Mouse (Mus musculus) urinary bladder, postnatal 14 days (tissue): ENCODE measurements around the gene Pced1b.

Experiments
- DNase-seq: peaks from one replicate; pipeline ENCODE4 v3.0.0; 2021; ENCODE audit warnings: low spot score

Pced1b gene

DNA sequence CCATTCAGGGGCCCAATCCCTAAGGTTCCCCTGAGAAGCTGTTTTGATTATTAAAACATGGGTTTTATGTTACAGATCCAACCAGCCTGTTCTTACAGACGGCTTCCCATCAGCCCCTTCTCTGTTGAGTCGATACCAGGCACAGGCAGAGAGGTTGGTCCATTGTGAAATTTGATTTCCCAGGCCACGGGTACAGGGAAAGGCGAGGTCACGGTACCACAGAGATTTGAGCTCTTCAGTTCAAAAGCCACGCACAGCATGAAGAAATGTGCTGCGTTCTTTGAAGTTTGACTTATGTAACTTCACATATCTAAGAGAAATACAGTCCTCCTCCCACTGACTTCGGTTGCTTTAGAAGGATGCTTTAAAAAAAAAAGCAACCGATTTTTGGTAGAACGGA, 39.8 kb downstream of the Pced1b start:
- DNase-seq, result no peak

DNA sequence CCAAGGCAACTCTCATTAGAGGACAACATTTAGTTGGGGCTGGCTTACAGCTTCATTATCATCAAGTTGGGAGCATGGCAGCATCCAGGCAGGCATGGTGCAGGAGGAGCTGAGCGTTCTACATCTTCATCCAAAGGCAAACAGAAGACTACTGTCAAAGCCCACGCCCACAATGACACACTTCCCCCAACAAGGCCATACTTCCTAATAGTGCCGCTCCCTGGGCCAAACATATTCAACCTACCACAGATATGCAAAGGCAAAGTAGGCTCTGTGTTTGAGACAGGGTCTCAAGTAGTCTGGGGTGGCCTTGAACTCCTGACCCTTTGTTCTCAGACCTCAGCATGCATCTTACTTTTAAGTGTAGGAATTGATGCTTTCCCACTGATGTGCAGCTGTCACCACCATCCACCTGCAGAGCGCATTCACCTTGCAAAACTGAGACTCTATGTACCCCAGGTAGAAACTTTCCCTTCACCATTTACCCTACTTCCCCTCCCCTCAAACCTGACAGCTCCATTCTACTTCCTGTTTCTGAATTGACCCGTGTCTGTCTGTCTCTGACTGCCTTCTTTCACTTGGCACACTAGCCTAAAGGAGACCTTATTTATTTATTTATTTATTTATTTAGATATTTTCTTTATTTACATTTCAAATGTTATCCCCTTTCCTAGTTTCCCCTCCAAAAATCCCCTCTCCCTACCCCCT, 40.7 kb downstream of the Pced1b start:
- no peak for DNase-seq

DNA sequence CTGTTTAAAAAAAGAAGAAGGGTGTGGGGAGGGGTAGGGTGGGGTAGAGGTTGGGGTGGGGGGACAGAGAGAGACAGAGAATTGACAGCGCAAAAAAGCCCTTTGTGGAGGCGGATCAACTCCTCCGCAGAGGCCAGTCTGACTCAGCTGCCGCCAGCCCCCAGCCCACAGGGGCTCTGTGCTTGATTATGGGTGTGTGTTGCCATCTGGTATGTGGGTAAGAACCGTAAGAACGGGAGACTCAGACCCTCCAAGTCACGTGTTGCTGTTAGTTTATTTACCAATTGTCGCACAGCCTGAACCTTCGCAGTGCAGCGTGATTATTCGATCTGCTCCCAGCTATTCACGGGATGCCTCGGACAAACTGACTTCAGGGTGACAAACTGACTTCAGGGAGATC, 41.8 kb downstream of the Pced1b start:
- no peak for DNase-seq

DNA sequence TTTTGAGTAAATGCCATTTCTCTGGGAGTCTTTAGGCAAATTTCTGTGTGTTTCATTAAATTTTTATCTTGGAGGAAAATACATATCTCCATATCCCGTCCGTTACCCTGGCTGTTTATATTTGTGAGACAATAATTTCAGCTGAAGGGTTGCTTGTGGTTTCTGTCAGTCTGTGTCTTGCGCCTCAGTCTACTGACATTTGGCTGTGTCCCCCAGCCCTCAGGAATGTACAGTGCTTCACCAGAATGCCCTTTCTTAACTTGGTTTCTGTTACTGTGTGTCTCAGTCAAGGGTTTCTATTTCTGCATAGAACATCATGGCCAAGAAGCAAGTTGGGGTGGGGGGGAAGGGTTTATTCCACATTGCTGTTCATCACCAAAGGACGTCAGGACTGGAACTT, 42.3 kb downstream of the Pced1b start:
- DNase-seq, result no peak

DNA sequence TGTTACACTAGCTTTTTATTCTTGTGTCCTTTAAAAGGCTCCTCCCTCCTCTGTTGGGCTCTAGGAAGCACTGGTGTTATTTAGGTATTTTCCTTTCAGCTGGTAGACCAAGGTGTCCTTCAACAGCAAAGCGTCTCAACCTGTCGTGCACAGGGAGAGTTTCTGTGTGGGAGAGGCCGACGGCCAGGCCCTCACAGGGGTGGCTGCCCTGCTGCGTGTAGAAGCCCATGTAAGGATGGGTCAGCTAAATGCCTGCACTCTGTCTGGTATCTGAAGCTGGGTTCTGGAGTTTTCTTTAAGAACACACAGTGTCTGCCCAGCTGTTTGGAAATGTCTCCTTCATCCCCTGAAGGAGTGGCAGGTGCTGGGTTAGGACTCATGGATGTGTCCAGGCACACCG, 43.4 kb downstream of the Pced1b start:
- DNase-seq, result no peak

DNA sequence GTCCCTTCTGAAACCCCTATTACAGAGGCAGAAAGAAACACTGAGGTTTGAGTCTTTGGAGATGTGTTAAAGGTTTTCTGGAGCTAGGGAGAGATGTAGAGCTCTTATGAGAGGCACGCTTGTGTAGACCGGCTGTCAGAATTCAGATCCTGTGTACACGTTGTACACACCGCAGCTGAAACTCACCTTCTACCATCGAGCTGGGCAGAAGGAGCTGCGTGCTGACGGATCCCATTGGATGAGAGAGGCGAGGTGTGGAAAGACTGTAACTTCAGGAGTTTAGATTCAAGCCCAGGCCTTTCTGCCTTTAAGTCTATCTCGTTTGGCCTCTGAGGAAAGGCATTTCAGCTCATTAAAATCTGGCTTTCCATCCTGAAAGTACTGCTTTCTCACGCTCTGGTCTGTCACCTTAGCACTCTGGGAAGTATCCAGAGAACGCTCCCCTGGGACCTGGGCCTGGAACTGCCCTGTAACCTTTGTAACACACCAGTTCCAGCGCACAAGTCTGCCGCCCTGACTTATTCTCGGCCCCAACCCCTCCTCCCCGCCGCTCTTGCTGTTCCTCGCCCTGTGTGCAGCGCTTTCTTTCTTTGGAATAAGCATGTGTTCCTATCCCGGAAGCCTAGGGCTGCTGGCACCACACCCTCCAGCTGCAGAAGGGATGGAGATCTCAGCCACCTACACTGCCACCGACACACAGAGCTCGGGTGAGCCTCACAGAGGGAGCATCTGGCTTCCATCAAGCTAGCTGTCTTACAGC, 44.6 kb downstream of the Pced1b start:
- no peak for DNase-seq

DNA sequence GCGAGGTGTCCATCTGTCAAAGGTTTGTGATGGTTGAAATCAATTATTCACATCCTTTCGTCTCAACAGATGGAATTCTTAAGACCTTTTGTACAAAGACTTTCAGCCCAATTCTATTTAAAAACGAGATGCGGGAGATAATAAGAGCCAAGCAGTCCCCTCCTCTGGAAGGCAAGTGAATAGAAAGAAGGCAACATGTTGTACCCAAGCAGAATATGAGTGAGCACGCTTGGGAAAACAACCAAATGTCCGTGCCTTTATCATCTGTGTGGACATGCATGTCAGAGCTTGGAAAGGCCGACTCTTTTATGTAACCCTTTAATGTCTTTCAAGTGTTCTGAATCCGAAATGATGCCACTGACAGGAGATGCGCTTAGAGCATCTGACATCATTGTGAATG, 61.0 kb downstream of the Pced1b start:
- DNase-seq, result no peak

DNA sequence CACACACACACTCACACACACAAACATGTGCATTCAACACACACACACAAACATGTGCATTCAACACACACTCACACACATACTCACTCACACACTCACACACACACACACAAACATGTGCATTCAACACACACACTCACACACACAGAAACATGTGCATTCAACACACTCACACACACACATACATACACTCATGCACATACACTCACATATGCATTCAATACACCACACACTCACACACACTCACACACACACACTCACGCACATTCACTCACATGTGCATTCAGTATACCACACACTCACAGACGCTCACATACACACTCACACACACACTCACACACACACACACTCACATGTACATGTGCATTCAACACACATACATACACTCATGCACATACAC, 62.6 kb downstream of the Pced1b start:
- no peak for DNase-seq

DNA sequence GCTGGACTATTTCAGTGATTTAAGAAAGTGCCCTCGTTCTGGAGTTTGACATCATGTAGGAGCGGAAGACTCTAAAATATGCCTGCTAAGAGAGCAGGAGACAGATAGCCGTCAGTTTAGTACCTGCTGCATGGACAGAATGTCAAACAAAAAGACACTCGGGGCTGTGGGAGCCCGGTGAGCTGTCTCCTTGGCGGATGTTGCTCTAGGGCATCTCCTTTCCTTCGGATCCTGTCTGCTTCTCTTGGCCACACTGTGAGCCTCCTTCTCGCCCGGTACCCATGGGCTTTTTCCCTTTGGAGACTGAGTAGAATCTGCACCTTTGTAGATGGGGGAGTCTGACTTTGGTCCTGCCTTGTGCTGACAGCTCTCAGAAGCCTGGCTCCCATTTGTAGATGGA, 63.3 kb downstream of the Pced1b start:
- no peak for DNase-seq

DNA sequence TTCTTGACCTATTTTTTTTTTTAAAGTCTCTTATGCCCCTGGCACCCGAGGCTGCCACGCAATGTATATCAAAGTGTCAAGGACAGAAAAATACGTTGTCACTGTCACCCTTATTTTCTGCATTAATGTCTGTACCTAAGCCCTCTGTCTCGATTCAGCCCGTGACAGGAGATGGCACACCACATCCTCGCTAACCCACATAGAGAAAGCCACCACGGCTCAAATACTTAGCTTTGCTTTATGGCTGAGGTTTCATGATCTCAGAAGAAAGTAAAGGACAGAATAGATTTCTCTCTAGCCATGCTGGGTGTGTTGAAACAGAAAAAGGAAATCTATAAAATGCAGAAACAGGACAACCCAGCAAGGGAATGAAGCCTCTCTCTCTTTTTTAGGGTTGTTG, 64.3 kb downstream of the Pced1b start:
- DNase-seq, result no peak

DNA sequence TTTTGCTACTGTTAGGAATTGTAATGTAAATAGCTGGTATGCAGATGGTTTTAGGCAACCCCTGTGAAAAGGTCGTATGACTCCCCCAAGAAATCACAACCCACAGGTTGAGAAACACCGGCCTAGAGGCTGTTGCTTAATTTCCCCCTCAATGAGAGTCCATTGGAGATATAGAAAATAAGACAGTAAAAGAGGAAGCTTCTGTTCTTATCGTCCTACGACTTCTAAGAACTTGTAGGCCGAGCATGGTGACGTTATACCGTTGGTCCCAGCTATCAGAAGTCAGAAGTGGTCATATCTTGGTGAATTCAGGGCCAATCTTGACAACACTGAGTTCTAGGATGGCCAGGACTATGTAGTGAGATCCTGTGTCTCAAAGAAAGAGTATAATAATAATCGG, 65.0 kb downstream of the Pced1b start:
- DNase-seq, result no peak

DNA sequence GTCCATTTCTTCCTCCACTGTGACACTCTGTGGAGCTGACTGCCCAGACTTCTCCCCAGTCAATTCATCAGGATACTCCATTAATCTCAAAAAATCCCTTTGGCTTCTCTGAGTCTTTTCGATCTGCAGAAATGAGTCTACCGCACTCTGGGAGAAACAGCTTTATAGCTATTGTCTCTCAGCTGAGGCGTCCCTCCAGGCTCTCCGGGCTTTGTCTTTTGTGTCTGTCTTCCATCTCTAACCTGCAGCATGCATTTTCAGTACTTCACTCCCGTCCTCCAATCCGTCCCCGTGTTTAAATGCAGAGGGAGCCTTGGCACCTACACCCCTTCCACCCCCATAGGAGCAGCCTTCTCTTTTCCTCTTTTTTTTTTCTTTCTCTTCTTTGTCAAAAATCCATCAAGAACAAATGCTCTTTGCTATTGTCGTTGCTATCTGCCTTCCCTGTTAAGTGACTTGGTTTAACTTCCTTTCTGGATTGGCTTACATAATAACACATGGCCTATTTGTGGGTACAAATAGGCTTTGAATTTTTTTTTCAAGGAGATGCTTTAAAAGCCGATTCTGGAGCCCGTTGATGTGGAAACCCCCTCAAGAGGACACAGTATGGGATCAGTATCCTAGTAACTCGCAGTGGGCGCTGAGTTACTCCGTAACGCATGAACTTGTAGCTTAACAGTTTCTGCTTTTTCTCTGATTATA, 68.0 kb downstream of the Pced1b start:
- no peak for DNase-seq

DNA sequence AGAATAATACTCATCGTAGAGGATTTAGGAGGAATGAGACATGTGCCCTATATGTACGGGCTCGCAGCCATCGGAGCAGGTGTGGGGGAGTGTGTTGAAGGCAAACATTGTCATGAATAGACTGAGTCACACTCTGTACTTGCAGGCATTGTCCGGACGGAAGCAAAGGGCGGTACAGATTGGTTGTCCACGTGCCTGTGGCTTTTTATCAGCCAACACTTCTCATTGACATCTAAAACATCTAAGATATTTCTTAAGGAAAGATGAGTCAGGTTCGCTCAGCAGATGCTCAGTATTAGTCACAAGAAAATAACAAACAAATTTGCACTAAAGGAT, 68.5 kb downstream of the Pced1b start:
- DNase-seq, result peak; percentile 47

DNA sequence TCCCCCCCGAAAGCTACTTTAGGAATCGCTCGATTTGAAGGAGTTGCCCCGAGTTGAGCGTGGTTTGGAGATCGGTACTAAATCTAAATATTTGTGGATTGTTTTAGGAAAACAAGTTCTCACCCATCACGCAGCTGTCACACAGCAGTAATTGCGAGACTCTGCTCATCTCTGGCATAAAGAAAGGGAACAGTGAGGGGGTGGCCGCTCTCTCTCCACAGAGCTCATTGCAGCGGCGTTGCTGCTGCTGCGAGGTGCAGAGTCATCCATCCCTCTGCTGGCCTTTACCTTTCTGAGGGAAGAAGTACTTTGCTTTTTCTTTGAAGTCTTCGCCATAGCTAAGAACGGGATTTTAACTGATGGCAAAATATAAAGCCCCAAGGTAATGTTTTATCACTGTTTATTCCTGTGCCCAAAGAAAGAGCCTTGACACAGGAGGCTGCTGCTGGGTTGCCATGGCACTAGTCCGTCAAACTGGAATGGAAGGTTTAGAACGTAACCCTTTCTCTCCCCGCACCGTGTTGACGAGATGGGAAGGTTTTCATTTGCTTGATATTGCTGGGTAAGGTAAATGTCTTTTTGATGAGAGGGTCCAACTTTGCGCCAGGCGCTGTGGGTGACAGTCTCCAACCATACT, 71.6 kb downstream of the Pced1b start:
- no peak for DNase-seq

DNA sequence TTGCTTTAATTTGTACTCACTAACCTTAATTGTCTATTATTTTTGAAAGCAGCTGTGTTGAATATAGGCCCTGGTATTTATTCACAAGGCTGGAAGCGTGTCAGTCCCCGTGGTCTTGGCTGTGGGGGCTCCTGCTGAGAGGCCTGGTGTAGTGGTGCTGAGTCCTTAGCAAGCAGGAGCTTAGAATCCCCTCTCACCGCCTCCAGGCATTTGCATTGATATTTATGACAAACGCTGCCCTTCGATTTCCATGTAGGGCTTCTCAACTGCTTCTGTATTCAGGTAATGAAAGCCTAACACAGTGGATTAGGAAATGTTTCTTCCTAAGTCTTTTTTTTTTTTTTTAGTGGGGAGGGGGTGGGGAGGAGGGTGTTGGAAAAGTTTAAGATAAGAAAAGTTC, 75.9 kb downstream of the Pced1b start:
- DNase-seq, result no peak

DNA sequence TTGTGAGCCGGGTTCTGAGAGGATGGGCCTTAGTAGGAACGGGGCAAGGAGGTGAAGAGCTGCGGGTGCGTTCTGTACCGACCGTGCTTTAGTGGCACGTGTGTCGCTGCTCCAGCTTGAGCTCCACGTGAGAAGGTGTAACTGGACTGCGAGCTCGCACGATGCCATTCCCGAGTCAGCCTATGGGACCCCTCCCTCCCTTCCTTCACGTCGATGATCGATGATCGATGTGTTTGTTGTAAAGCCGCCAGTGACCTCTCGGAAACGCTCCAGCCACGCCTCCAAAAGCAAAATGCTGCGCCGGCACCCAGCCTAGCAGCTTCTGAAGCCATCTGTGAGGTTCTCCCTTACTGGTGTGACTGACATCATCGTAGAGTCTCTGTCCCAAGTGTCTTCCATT, 76.6 kb downstream of the Pced1b start:
- DNase-seq, result no peak

DNA sequence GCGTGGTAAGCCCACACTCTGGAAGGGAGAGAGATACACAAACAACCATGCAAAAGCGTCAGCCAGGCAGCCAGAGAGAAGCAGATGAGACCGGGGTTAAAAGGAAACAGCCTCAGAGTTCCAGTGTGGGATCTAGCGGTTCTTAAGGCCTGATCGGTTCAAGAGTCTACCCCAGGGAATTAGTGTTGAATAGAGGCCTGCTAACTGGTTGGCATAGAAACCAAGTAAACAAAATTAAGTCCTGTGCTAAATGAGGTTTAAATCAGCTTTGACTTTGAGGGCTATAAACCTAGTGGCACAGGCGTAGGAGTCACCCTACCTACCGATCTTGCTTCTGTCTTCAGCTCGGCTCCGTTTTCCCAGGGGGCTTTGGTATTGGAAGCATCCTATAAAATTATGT, 77.4 kb downstream of the Pced1b start:
- no peak for DNase-seq

DNA sequence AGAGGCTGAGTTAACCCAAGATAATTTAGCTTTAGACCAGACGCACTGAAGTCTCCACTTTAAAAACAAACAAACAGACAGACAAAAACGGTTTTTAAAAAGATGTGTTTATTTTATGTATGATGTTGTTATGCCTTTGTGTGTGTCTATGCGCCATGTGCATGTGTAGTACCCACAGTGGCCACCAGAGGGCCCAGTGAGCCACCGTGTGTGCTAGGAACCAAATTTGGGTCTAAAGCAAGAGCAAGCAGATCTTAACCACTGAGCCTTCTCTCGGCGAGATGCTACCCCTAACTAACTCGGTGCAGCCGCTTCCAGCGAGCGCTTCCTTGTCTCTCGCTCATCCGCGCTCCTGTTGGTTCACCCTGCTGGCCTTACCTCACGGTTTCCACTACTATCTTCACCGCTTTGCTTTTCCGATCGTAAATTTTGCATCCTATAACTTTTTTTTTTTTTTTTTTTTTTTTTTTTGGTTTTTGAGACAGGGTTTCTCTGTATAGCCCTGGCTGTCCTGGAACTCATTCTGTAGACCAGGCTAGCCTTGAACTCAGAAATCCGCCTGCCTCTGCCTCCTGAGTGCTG, 80.7 kb downstream of the Pced1b start:
- DNase-seq, result no peak

DNA sequence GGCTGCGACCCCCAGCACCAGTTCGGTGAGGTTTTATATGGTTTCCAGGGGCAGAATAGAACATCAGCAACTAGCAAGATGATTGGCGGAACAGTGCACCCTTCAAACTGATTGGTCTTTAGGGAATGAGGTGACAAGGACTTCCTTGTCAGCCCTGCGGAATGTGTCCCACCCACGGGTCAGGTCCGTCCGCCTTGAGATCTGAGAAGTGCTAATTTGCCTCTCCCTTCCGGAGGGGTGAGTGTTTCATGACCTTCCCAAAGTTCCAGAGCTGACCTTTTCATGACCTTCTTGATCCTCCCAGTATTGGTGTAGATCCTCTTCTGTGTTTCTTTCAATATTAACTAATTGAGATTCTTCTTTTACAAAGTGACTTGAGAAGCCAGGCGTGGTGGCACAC, 85.7 kb downstream of the Pced1b start:
- DNase-seq, result no peak

DNA sequence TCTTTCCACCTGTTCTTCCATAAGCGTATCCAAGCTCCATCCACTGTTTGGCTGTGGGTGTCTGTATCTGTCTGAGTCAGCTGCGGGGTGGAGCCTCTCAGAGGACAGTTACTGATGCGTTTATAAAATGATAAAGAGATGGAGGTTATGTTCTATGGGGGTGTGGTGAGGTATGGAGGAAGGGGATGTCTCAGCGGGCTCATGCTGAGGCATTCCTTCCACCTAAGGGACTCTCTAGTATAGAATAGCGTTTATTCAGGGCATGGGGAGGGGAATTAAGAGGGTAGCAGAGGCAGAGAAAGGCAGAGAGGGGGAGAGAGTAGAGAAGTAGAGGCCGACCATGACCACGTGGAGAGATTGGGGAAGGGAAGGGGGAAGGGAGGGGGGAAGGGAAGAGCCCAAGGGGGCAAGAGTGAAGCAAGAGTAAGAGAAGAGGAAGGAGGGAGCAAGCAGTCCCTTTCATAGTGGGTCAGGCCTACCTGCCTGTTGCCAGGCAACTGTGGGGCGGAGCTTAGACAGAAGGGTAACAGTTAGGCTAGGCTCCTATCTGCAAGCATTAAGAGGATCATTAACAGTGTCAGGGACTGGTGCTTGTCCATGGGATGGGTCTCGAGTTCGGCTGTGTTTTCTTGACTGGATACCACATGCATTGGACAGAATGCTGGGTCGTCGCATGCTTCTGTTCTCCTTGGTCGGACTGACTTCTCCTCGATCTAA, 90.9 kb downstream of the Pced1b start:
- no peak for DNase-seq

DNA sequence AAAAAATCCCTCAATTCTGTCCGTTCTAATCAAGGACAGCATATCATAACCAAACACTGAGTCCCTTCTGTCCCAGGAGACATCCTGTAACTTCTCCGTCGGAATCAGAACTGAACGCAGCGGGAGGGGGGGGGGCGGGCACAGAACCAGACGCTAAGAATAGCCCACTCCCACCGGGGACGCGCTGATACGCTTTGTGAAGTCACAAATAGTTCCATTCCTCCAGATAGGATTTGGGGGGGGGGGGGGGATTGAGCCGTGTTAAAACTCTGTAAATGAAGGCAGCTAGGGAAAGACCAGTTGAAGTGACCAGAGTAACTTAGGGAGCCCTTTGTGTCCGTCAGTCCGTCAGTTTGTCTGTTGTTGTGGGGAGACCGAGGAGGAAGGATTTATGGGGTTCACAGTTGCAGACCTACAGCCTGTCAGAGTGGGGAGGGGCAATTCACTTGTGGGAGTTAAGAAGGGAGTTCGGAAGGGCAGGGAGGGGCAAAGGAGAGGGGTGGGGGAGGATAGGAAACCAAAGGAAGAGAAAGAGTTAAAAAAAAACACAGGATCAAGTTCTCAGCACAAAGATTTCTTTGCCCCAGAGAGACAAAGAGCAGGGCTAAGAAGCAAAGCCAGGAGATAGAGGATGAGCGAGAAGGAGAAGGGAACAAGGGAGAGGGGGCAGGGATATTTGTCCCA, 91.6 kb downstream of the Pced1b start:
- no peak for DNase-seq
